ENCODE assay signal across 8 mouse cellular contexts in the genomic region with DNA sequence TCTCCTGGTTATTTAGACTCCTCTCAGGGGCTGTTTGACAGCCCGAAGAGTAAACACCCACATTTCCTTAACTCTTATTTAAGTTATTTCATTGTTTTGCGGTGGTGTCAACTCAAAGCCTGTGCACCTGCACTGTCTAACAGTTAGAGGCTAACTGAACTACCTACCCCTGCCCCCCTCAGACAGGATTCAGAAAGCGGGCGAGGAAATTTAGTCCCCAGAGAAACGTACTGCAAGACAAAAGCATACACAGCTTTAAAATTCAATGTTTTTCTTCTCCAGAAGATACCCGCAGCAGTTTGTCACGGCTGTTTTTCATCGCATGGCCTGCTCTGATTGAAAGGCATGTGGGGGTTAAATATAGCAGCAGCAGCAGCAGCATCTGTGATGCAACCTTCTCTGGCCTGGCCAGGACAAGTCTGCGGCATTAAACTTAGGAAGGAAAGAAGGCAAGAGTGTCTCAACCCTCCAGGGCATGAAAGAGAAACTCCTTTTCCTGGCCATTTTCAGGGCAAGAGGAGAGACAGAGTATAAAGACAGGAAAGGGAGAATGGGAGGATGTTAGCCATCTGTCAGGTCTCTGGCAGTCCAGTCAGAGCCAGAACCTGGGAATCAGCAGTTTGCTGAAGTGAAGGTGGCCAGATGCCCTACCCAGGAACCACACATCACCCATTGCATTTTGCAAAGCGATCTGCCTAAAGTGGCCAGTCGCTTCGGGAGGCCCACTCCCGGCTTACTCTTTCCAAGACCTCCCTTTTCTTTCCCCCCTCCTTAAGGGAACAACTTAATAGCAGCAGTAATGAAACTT. TPM values are rescaled to one million over a fixed set of nuclear protein-coding genes. Genes with fewer than 3 reads are reported as not detected.
DNase-seq lines count a peak whose midpoint lies in the region; ATAC-seq and TF ChIP-seq lines count a peak whose summit lies in the region.
"Had no signal": no experiment of that assay in that cellular context is flagged by ENCODE, and none has a peak within 500 bp of the region (broad histone marks: within the 10 kb centered on the region; RNA-seq: fewer than 3 reads in every experiment).

No protein-coding gene starts in this region.

- no peak for DNase-seq in hindbrain, embryonic 10.5 days (ENCODE audit: low spot score)
- DNase-seq in left cerebral cortex, postnatal 14 days (ENCODE audit: low spot score in 2 of 2) = no peak
- no peak for DNase-seq in right cerebral cortex, postnatal 36 days (ENCODE audit: low spot score in 2 of 2)
- DNase-seq: lung, postnatal 36 days had no signal

- H3K79me2 ChIP-seq in myocyte (ENCODE audit: control insufficient read depth, insufficient read depth) = no peaks in the 10 kb centered on the region

- no peak for TF ChIP-seq POLR2A in bone marrow, adult 2 months (IDR thresholded peaks at IDR 0.05; ENCODE audit: borderline replicate concordance, control insufficient read depth, low read depth, low read length)
- TF ChIP-seq POLR2A in myocyte (IDR thresholded peaks at IDR 0.05; ENCODE audit: insufficient read length, low read depth) = no peak

- H3ac ChIP-seq in myocyte (ENCODE audit: control insufficient read depth, insufficient read length) = no peak overlapping the region

- no peak overlapping the region for H3K4me2 ChIP-seq in hindbrain, embryonic 13.5 days
- H3K4me2 ChIP-seq in myocyte (ENCODE audit: low read depth) = peak overlapping the region; percentile 10

- no peak for TF ChIP-seq CTCF in bone marrow, adult 2 months (IDR thresholded peaks at IDR 0.05; ENCODE audit: control insufficient read depth, insufficient read depth, low read length)

- intact Hi-C loops in left cerebral cortex, postnatal 14 days (cut with DNase I) = no loop called here

- 63% methylated on average over 13 of the region's 13 CpGs for WGBS in hindbrain, embryonic 10.5 days
- WGBS in hindbrain, embryonic 13.5 days = 56% methylated on average over 13 of the region's 13 CpGs
- WGBS in bone marrow, adult 2 months = 37% methylated on average over 13 of the region's 13 CpGs

- no peaks in the 10 kb centered on the region for H3K27me3 ChIP-seq in hindbrain, embryonic 10.5 days (ENCODE audit: insufficient read depth, poor library complexity, severe bottlenecking)
- H3K27me3 ChIP-seq in hindbrain, embryonic 13.5 days = no peaks in the 10 kb centered on the region
- H3K27me3 ChIP-seq in myocyte (ENCODE audit: control insufficient read depth, insufficient read depth, insufficient read length) = no peaks in the 10 kb centered on the region

- 0 out of 2 replicates have a peak overlapping the region, but pooled peaks have one; percentile 23 for H3K27ac ChIP-seq in hindbrain, embryonic 10.5 days
- no peak overlapping the region for H3K27ac ChIP-seq in hindbrain, embryonic 13.5 days
- peak overlapping the region; percentile 72 for H3K27ac ChIP-seq in bone marrow, adult 2 months (ENCODE audit: control insufficient read depth, insufficient read depth, low read depth, low read length, poor library complexity)

- H3K4me1 ChIP-seq in hindbrain, embryonic 10.5 days (replicated peaks) = peaks cover 13% of the 10 kb centered on the region
- peaks cover 10% of the 10 kb centered on the region; the same call in 1 of the 2 replicates for H3K4me1 ChIP-seq in hindbrain, embryonic 13.5 days (replicated peaks)
- H3K4me1 ChIP-seq in bone marrow, adult 2 months (ENCODE audit: control insufficient read depth, insufficient read depth, low read length) = peaks cover 3% of the 10 kb centered on the region

- no peaks in the 10 kb centered on the region for H3K36me3 ChIP-seq in hindbrain, embryonic 10.5 days
- no peaks in the 10 kb centered on the region for H3K36me3 ChIP-seq in hindbrain, embryonic 13.5 days
- H3K36me3 ChIP-seq in myocyte (ENCODE audit: control insufficient read depth, insufficient read depth) = no peaks in the 10 kb centered on the region

- no peak overlapping the region for H3K4me3 ChIP-seq in hindbrain, embryonic 10.5 days
- no peak overlapping the region for H3K4me3 ChIP-seq in hindbrain, embryonic 13.5 days
- H3K4me3 ChIP-seq in bone marrow, adult 2 months (replicated peaks; ENCODE audit: control insufficient read depth, low read depth, low read length) = no peak overlapping the region
- no peak overlapping the region for H3K4me3 ChIP-seq in myocyte

- H3K9ac ChIP-seq in hindbrain, embryonic 13.5 days = no peak overlapping the region

- ATAC-seq in hindbrain, embryonic 13.5 days (ENCODE audit: low FRiP score) = no peak
- 0 out of 2 replicates have a peak, but pooled peaks have one; percentile 32 for ATAC-seq in common myeloid progenitor, adult 5-6 weeks (replicated peaks; ENCODE audit: low read depth, poor library complexity, severe bottlenecking)

- H3K9me3 ChIP-seq in hindbrain, embryonic 10.5 days = no peaks in the 10 kb centered on the region
- no peaks in the 10 kb centered on the region for H3K9me3 ChIP-seq in hindbrain, embryonic 13.5 days

TF ChIP-seq in myocyte, 11 proteins besides CTCF, POLR2A, EP300 and RAD21:
- TF ChIP-seq MYOG (IDR thresholded peaks at IDR 0.05; ENCODE audit: control insufficient read depth in 1 of 3, insufficient read depth in 1 of 3, insufficient read length in 2 of 3, low read depth in 2 of 3) = no peak
- peak; percentile 53; the same call in 1 of the 2 replicates for TF ChIP-seq CEBPB (IDR thresholded peaks at IDR 0.05; ENCODE audit: insufficient read depth, poor library complexity, severe bottlenecking)
TF ChIP-seq in myocyte: peak in this region for 1.

RNA-seq across cellular contexts. Expression of a gene that starts 53.9 kb away (rescaled TPM):
- polyA plus RNA-seq in hindbrain, embryonic 10.5 days (2016; fragmentation: Nextera tagmentation; extraction: Ambion mirVana) = 16.7 and 20.4 TPM in 2 replicates
- 27.1 and 30.5 TPM in 2 replicates for polyA plus RNA-seq in hindbrain, embryonic 13.5 days (2015; fragmentation: Nextera tagmentation; extraction: Ambion mirVana)
- polyA plus RNA-seq in bone marrow, adult 2 months (2011; ENCODE audit: insufficient read depth, insufficient read length, low replicate concordance, missing spikeins) = 2.4 and 6.0 TPM in 2 replicates
- total RNA-seq in common myeloid progenitor, adult 5-6 weeks (2017) = 15.1 and 20.4 TPM in 2 replicates
- 4.8 TPM for polyA plus RNA-seq in myocyte (2012; fragmentation: generic; extraction: Trizol)
- 10 to 100 TPM; 24.1 to 24.2 TPM for total RNA-seq in left cerebral cortex, postnatal 14 days (2021)
